Mouse (Mus musculus) hindbrain, postnatal 0 days (tissue): ENCODE measurements at regions not wholly inside any gene's neighbourhood (a gene's known extent, or its start where the extent isn't known, plus 50 kb on each side); places are given as distances from the start of the nearest gene placed in this dataset.

Source experiments
- ATAC-seq: fragments of 200-750 bp; cut with Nextera tagmentation; 2 replicates; pipeline ENCODE4 v1.8.0; 2017; ENCODE audit warnings: mild to moderate bottlenecking, moderate TSS enrichment, moderate library complexity
- DNase-seq: peaks from one replicate; pipeline ENCODE4 v3.0.0-alpha.2; 2015; ENCODE audit warnings: low spot score
- H3K27ac ChIP-seq: fragments of 300-500 bp; sonication (generic); 2 replicates; pipeline ENCODE4 v1.5.1; 2014; ENCODE audit warnings: mild to moderate bottlenecking
- H3K27me3 ChIP-seq: fragments of 300-500 bp; sonication (generic); 2 replicates; pipeline ENCODE4 v1.6.1; 2014; ENCODE audit warnings: low read length, mixed read lengths; ENCODE audit not compliant: insufficient read depth
- H3K36me3 ChIP-seq: fragments of 300-500 bp; sonication (generic); 2 replicates; pipeline ENCODE4 v1.6.1; 2014; ENCODE audit warnings: low read length, mixed read lengths; ENCODE audit not compliant: insufficient read depth
- H3K4me1 ChIP-seq: fragments of 300-500 bp; sonication (generic); 2 replicates; pipeline ENCODE4 v1.6.1; 2014; ENCODE audit warnings: antibody characterized with exemption, low read length, mixed read lengths; ENCODE audit not compliant: insufficient read depth
- H3K4me2 ChIP-seq: fragments of 300-500 bp; sonication (generic); 2 replicates; pipeline ENCODE4 v1.6.1; 2014; ENCODE audit warnings: low read depth, mild to moderate bottlenecking, low read length, moderate library complexity, mixed read lengths
- H3K4me3 ChIP-seq: fragments of 300-500 bp; sonication (generic); 2 replicates; pipeline ENCODE4 v1.5.1; 2014; ENCODE audit warnings: low read length
- H3K9ac ChIP-seq: fragments of 300-500 bp; sonication (generic); replicated peaks from 2 replicates; pipeline ENCODE4 v1.6.1; 2014; ENCODE audit warnings: mild to moderate bottlenecking, low read length, moderate library complexity, mixed read lengths
- H3K9me3 ChIP-seq: fragments of 300-500 bp; sonication (generic); 2 replicates; pipeline ENCODE4 v1.6.1; 2016; ENCODE audit warnings: low read length, mixed read lengths
- CTCF ChIP-seq: IDR thresholded peaks from 2 replicates; pipeline ENCODE4 v1.5.1; 2016; ENCODE audit warnings: antibody characterized with exemption, control low read depth, low read depth
- WGBS: fragments of 180-500 bp; shearing (Covaris S2); extraction: QIAGEN DNeasy Blood & Tissue Kit; methylation state at CpG from one replicate; pipeline ENCODE4 v1.1.7; 2014; 5-methylcytosine and 5-hydroxymethylcytosine counted together

GRCm38 (mm10) chr8:77947702-77948101, 223.4 kb upstream of the Ednra start:
- DNase-seq = no peak
- Histone ChIP-seq H3K9me3 (no peaks in the 10 kb centered on the region), H3K4me3 (no peak overlapping the region), H3K27ac (no peak overlapping the region), H3K4me2 (no peak overlapping the region), H3K9ac (no peak overlapping the region), H3K36me3 (no peaks in the 10 kb centered on the region), H3K27me3 (no peaks in the 10 kb centered on the region), H3K4me1 (no peaks in the 10 kb centered on the region)
- no peak for TF ChIP-seq CTCF
- no peak for ATAC-seq
- WGBS = 85% methylated on average over 3 of the region's 3 CpGs

- Histone ChIP-seq H3K27ac (no peak overlapping the region), H3K4me1 (no peaks in the 10 kb centered on the region), H3K4me3 (no peak overlapping the region), H3K4me2 (no peak overlapping the region), H3K9ac (no peak overlapping the region), H3K9me3 (no peaks in the 10 kb centered on the region), H3K27me3 (no peaks in the 10 kb centered on the region), H3K36me3 (no peaks in the 10 kb centered on the region)
- 88% methylated on average over 5 of the region's 5 CpGs for WGBS
- no peak for ATAC-seq
- no peak for DNase-seq
- TF ChIP-seq CTCF = no peak
These were observed 225.4 kb upstream of the Ednra start for GRCm38 (mm10) chr8:77949640-77950039.

GRCm38 (mm10) chr8:77958814-77959372, 234.6 kb upstream of the Ednra start:
- Histone ChIP-seq H3K9ac (no peak overlapping the region), H3K27me3 (no peaks in the 10 kb centered on the region), H3K27ac (no peak overlapping the region), H3K4me2 (no peak overlapping the region), H3K4me1 (no peaks in the 10 kb centered on the region), H3K9me3 (no peaks in the 10 kb centered on the region), H3K36me3 (no peaks in the 10 kb centered on the region), H3K4me3 (no peak overlapping the region)
- ATAC-seq (no peak), DNase-seq (no peak)
- no peak for TF ChIP-seq CTCF
- WGBS = 84% methylated on average over 4 of the region's 4 CpGs

- Histone ChIP-seq H3K4me3 (no peak overlapping the region), H3K9ac (no peak overlapping the region), H3K27me3 (no peaks in the 10 kb centered on the region), H3K9me3 (no peaks in the 10 kb centered on the region), H3K4me1 (no peaks in the 10 kb centered on the region), H3K36me3 (no peaks in the 10 kb centered on the region), H3K27ac (no peak overlapping the region), H3K4me2 (no peak overlapping the region)
- ATAC-seq = no peak
- DNase-seq = peak; percentile 3
- TF ChIP-seq CTCF = no peak
- WGBS = 33% methylated on average over 3 of the region's 3 CpGs
These were observed 238.9 kb upstream of the Ednra start for GRCm38 (mm10) chr8:77963102-77963698.

- DNase-seq = no peak
- no peak for ATAC-seq
- H3K4me2 ChIP-seq = no peak overlapping the region
- H3K4me1 ChIP-seq = no peaks in the 10 kb centered on the region
- H3K9me3 ChIP-seq = no peaks in the 10 kb centered on the region
- H3K36me3 ChIP-seq = no peaks in the 10 kb centered on the region
- no peak overlapping the region for H3K4me3 ChIP-seq
- H3K27ac ChIP-seq = no peak overlapping the region
- H3K9ac ChIP-seq = no peak overlapping the region
- no peak for TF ChIP-seq CTCF
- no peaks in the 10 kb centered on the region for H3K27me3 ChIP-seq
- 78% methylated on average over 8 of the region's 8 CpGs for WGBS
These were observed 242.7 kb upstream of the Ttc29 start for GRCm38 (mm10) chr8:77970378-77970777.

- no peak for ATAC-seq
- Histone ChIP-seq H3K4me3 (no peak overlapping the region), H3K4me1 (no peaks in the 10 kb centered on the region), H3K9ac (no peak overlapping the region), H3K36me3 (no peaks in the 10 kb centered on the region), H3K9me3 (no peaks in the 10 kb centered on the region), H3K4me2 (no peak overlapping the region), H3K27ac (no peak overlapping the region), H3K27me3 (no peaks in the 10 kb centered on the region)
- no peak for TF ChIP-seq CTCF
- no peak for DNase-seq
- 81% methylated on average over 4 of the region's 4 CpGs for WGBS
These were observed 239.4 kb upstream of the Ttc29 start for GRCm38 (mm10) chr8:77973714-77974113.

GRCm38 (mm10) chr8:77979106-77979505, 234.0 kb upstream of the Ttc29 start:
- WGBS = 75% methylated on average over 2 of the region's 2 CpGs
- TF ChIP-seq CTCF = no peak
- Histone ChIP-seq H3K9ac (no peak overlapping the region), H3K4me2 (no peak overlapping the region), H3K4me1 (no peaks in the 10 kb centered on the region), H3K4me3 (no peak overlapping the region), H3K36me3 (no peaks in the 10 kb centered on the region), H3K9me3 (no peaks in the 10 kb centered on the region), H3K27ac (no peak overlapping the region), H3K27me3 (no peaks in the 10 kb centered on the region)
- ATAC-seq = no peak
- no peak for DNase-seq
